In genomic region chr10:35711792-35712191, GRCm38 (mm10) we compare ENCODE assay signal across 12 mouse cellular contexts. TPM values are rescaled to one million over a fixed set of nuclear protein-coding genes. Genes with fewer than 3 reads are reported as not detected.
DNase-seq lines count a peak whose midpoint lies in the region.
"Had no signal": no experiment of that assay in that cellular context is flagged by ENCODE, and none has a peak within 500 bp of the region (broad histone marks: within the 10 kb centered on the region; RNA-seq: fewer than 3 reads in every experiment).

Gene Amd2, minus strand, starts transcription at chr10:35711892.

- intact Hi-C loops in gastrocnemius, postnatal 36 days (cut with DNase I): no loop called here
- intact Hi-C loops in left cerebral cortex, postnatal 10 days (cut with DNase I): no loop called here

- DNase-seq in adrenal gland, adult 2 months: no peak
- no peak for DNase-seq in adrenal gland, postnatal 10 days
- DNase-seq in layer of hippocampus, adult 18-20 months (ENCODE audit: low spot score in 2 of 2): no peak
- no peak for DNase-seq in layer of hippocampus, adult 11-12 months (ENCODE audit: low spot score)
- no peak for DNase-seq in gastrocnemius, postnatal 36 days
- no peak for DNase-seq in left cerebral cortex, postnatal 10 days (ENCODE audit: extremely low spot score in 1 of 2, low spot score in 2 of 2)
- no peak for DNase-seq in cerebellum, postnatal 36 days
- no peak for DNase-seq in embryo, embryonic 9.5 days (ENCODE audit: extremely low spot score)
- DNase-seq: cerebellum, adult 2 months; kidney, adult 8-10 months; lung, postnatal 4 days; thymus, adult 18-20 months had no signal

RNA-seq across cellular contexts. Expression of gene Amd2, which starts in this region (rescaled TPM):
- 10 to 100 TPM; 11.2 to 11.4 TPM for total RNA-seq in adrenal gland, adult 2 months (2021)
- 0.07 and 0.10 TPM in 2 replicates for polyA plus RNA-seq in adrenal gland, adult 2 months (2012; rRNA removed)
- total RNA-seq in adrenal gland, postnatal 10 days (2021): 1 to 10 TPM; 9.2 to 9.7 TPM
- total RNA-seq in layer of hippocampus, adult 18-20 months (2021): 10 to 100 TPM; 28.0 to 31.0 TPM
- total RNA-seq in gastrocnemius, postnatal 36 days (2021): 100 to 1,000 TPM in 1 of 2 experiments, 10 to 100 TPM in 1; 34.4 to 195 TPM
- total RNA-seq in left cerebral cortex, postnatal 10 days (2021): 10 to 100 TPM; 18.9 to 19.4 TPM
